Mouse (Mus musculus): ENCODE data around the gene Gm48551.

The Gm48551 gene

DNA sequence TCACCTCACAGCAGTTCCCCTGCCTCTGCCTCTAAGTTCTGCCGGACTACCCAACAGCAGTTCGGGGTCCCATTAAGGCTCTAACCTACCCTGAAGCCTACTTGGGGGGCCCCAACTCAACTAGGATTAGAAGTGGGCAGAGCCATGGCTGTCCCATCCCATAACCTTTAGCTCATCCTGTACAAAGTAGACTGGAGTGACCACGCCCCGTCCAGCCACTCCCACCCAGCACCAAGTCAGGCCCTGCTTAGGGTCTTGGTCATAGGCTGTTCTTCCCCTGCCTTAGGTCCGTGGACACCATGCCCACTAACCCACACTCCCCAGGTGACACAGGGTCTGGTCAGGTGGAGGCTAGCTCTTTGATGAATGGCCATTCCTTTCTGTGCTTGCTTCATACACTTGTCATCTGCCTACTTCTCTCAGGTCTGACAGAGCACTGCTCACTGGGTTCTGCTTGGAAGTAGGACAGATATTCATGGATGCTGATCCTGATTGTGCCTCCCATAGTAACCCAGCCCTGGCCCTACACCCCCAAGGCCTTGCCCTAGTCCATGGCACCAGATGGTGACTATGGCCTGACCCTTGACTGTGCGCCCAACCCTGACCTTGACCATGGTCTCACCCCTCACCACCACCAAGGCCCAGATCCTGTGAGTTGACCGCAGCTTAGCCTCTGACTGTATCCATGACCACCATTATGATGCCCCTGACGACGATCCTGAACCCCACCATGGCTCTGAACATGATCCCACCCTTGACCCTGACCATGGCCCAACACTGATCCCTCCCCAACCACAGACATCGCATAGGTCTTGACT lies 35.1 kb downstream of the Gm48551 start:
- peak; percentile 11 for DNase-seq

DNA sequence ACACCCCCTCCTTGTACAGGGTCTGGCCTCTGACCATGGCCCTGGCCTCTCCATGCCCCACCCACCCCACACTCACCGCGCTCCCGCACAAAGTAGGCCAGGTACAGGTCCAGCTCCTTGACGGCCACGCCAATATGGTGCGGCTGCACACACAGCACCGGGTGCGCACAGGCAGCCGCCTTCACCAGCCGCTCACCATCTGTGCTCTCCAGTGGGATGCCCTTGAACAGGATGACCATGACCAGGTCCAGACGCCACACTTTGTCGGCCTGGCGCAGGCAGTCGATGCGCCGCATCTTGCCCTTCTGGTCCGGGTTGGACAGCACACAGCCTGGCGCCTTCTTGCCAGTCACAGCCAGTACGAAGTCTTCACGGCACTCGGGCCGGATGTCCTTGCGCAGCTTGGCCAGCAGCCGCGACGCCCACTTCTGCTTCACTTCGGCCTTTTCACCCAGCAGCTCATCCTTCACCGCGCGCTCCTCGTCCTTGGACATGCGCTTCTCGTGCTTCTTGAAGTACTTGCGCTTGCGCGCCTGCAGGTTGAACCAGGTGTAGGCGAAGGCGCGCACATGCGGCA lies 36.0 kb downstream of the Gm48551 start:
- DNase-seq, result peak; percentile 20

DNA sequence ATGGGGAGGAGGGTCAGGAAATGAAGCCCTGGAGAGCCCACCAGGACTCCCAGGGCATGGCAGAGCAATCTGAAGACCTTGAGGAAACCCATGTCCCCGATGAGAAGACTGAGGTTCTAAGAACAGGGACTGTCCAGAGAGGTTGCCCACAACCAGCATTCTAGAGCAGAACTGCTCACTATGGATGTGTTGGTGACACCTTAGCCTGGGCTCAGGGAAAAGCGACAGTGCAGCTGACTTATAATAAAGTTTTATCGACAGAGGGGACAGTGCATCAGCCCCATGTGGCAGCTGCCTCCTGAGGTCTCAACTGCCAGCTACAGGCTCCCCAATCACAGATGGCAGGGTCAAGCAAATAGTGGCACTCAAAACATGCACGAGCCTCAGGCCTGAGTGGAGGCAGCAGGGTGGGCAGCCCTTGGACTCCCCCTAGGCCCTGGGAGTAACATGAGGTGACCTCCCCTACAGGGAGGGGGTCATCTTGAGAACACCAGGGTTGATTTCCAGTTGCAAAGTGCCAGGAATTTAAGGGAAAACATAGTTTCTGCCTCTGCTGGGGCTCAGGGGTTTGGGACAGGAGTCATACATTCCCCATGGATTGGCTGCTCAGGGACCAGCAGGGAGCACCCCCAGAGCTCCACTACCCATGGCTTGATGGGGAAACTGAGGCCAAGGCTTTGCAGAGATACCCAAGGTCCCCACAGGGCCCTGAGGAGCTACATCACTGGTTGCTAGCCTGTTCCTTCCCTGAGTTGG lies 37.0 kb downstream of the Gm48551 start:
- DNase-seq, result no peak

DNA sequence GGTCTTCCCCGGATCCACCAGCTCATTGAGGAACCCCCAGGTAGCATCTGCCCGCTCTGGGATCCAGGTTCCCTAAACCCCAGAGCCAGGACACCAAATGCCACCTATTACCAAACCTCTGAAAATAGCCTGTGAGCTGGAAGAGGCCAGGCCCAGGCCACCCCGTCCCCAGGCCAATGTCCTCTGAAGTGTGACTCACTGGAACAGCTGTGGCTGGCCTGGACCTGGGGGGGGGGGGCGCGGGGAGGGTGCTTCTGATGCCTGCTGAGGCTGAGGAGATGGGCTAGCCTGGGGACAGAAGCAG lies 37.5 kb downstream of the Gm48551 start:
- peak; percentile 31 for DNase-seq

DNA sequence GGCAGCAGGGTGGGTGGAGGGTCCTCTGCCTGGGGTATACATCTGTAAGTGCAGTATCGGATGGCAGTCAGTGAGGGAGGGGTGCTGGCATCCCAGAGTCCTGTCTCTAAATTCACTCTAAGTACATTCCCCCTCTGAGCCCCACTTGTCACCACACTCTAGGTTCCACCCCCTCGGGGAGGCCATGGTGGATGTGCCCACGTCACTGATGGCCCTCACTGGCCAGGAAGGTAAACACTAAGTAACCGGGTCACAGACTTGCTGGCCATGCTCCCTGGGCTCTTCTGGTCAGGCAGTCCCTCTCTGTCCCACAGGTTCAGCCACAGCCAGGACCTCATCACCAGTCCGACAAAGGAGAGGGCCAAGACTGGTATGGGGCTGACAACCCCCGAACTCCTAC lies 37.9 kb downstream of the Gm48551 start:
- peak; percentile 23 for DNase-seq

DNA sequence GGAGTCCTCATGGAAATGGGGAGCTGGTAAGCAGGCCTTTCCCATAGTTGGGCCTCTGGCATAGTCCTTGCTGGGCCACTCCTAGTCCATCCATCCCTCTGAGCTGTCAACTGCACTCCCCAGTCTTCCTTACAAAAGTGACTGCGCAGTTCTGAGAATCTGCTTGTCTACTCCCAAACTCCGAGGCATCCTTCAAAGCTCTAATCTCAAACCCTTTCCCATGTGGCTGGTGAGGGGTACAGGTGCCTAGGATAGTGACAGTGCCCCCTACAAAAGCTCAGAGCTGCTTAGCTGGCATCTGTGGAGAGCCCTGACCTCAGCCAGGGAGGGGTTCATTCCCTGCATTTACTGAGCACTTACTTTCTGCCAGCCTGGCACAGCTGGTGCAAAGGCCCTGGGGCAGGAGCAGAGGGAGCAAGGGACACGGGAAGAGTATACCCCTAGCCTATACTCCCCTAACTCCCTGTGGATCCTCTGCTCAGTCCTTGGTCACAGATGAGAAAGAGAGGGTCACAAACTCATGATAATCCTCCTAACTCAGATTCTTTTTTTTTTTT lies 38.5 kb downstream of the Gm48551 start:
- peak; percentile 14 for DNase-seq

DNA sequence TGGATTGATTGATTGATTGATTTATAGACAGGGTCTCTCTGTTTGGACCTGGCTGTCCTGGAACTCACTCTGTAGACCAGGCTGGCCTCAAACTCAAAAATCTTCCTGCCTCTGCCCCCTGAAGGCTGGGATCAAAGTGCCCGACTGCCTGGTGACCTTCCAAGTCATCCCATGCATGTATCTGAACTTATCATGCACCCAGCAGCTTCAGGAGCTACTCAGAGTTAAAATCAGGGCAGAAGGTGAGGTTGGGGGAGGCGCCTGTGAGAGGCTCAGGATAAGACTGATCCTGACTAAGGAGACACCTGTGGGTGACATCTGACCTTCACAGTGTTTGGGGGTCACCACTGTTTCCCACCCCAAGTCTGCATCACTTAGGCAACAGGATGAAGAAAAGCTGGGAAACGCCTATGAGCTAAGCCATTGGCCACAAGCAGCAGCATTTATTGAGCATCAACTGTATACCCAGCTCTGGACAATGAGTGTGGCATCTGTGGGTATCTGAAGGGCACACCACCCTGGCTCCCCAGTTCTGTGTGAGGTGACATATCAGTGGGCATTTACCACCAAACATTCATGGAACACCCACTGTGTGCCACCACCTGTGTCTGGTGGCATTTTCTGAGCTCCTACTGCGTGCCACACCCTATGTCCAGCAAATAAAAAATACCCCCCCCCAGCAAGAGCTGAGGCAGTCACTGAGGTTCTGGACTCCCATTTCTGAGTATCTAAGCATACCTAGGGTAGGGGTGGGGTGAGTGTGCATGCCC lies 39.4 kb downstream of the Gm48551 start:
- peak; percentile 32 for DNase-seq

DNA sequence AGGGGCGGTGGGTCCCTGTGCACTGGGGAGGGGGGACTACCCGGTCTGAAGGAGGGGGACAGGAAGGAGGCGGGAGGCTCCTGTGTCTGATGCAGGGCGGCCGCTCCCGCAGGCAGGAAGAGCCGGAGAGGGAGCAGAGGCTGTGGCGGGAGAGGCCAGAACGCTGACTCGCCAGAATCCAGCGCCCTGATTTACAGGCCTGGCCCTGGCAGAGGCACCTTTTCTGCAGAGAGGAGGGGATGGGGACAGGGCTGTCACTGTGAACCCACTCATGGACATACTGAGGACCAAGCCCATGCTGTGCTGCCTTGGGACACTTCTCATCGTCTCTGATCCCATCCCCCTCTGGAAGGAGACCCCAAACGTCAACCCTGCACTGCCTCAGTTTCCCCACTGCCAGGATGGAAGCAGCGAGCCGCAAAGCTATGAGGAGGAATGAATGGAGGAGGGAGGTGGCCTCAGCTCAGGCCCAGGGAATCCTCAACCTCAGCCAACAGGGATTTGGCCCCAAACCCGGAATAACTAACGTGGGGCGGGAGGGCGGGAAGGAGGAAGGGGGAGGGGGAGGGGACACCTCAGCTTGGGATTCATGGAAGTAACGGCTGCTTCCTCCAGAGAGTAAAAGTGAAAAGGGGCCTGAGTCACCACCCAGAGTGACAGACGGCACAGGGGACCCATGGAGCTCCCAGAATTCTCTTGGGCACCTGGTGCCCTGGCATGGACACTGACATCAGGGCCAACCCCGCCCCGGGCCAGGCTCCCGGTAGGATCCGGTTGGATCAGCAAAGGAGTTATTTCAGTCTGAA lies 40.2 kb downstream of the Gm48551 start:
- peak; percentile 86 for DNase-seq

DNA sequence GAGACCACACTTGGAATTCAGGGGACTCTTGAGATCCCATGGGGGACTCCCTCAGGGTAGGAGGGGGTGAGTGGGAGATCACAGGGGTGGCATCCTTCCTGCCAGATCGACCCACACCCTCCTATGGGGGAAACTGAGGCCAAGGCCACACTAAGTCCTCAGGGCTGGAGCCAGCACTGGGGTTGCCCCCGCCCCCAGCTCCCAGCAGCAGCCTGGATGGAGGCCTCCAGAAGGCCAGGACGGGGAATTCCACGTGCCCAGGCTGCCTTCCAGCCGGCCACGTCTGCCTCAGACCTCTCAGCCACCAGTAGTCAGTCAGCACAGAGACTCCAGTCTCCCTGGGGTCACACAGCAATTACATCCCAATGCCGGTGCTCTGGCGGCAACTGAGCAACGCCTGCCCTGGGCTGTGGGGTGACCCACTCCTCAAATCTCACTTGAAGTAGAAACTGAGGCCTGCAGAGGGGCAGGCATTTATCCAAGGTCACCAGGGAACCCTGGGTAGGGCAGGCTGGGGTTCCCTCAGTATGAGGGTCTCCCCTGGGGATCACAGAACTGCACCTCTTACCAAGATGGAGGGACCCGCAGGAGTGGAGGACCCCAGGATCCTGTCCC lies 41.1 kb downstream of the Gm48551 start:
- peak; percentile 72 for DNase-seq

DNA sequence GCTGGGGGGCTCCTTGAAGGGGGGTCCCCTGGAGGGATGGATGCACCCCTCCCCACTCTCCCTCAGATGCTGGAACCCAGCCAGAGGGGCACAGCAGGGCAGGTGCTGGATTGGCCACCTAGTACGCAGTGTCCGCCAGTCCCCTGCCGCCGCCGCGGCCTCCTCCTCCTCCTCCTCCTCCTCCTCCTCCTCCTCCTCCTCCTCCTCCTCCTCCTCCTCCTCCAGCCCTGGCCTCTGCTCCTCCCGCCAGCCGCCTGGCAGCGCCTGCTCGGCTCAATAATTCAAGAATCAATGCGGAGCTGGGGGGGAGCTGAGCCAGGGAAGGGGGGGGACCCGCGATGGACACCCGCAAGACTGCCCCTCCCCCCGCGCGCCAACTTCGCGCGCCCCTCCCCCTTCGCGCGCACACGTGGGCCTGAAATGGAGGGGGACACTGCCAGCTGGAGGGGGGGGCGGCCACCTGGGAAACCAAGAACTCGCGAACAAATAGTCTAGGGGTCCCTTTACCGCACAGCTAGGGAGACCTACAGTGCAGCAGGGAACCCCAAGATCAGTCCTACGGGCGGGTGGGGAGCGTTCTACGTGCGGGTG lies 41.9 kb downstream of the Gm48551 start:
- peak; percentile 35 for DNase-seq

DNA sequence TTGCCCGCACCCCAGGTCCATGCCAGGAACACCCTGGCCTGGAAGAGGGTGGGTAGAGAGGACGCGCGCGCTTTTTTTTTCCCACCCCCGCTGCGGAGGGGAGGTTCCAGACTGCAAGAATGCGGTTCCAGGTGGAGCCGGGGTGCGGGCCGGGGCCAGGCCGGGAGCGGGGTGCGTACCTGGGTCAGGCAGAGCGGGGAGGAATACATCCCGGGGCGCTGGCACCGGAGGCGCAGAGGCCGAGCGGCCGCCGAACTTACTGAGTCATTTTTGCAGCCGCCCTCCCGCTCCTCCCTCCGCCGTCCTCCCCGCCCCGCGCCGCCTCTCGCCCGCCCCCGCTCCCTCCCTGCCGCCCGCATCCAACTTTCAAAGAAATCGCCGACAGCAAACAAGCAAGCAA lies 42.6 kb downstream of the Gm48551 start:
- DNase-seq, result peak; percentile 75

DNA sequence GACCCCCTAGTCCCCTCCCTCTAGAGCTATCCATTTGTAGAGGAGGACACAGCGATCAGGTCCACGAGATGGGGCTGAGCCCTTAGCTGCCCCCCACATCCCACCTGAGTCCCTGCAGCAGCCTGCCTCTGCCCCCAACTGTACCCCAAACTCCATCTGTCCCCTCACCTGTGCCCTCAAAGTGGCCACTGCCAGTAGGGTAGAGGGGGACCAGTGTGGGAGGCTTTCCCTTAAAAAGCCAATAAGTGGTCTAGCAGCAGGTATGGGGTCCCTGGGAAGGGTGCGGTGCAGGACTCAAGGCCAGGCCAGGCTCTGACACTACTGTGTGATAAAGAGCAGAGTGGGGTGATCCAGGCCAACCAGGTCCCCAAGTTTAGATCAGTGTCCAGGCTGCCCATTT lies 43.1 kb downstream of the Gm48551 start:
- no peak for DNase-seq

DNA sequence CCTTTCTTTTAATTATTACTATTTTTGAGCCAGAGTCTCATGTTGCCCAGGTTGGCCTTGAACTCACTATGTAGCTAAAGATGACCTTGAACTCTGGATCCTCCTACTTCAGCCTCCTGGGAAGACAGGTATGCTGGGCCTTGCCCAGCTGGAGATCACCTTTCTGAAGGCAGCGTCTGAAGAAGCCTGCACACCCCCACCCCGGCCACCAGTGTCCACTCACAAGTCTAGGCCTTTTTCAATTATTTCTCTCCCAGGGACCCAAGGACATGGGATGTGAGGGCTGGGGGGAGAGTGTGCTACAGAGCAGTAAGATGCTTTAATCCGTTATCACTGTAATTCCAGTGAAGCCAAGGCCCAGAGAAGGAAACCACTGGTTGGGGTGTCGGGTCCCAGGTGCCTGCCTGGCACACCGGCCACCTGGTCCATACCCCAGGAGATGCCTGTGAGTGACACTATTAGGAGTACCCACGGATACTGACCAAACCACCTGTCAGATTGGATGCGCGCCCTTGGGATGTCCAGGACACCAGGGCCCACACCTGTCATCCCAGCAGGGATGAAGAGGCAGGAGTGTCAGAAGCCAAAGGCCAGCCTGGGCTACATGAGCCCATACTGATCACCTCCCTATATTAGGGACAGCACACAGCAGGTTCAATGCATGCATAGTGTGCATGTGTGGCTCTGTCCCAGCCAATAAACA lies 43.7 kb downstream of the Gm48551 start:
- DNase-seq, result peak; percentile 37

DNA sequence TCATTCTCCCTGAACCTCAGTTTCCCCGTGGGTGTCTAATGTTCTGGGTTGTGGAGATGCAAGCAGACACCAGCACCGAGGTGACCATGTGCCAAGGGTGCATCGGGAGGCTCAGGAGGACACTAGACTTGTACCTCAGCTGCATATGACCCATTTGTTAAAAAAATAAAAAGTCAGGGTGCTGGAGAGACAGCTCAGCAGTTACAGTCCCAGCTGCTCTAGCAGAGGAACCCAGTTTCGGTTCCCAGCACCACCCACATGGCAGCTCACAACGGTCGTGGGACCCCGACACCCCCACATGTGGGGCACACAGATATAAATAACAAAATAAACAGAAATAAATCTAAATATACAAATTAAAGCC lies 44.2 kb downstream of the Gm48551 start:
- DNase-seq, result no peak

DNA sequence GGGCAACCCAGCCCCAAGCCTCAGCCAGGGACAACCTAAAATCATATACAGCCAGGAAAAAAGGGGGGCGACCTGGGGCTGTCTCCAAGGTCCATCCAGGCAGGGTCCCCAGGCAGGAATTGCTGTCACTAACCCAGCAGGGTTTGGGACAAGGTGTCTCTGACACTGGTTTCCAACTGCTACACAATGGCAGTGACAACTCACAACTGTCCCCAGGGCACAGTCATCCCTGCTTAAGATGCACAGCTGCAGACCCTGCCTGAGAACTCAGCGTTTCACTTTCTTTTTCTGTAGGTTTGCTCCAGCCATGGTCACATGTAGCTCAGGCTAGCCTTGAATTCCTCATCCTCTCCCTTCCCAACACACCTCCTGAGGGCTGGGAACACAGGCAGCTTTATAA lies 44.8 kb downstream of the Gm48551 start:
- peak; percentile 44 for DNase-seq

DNA sequence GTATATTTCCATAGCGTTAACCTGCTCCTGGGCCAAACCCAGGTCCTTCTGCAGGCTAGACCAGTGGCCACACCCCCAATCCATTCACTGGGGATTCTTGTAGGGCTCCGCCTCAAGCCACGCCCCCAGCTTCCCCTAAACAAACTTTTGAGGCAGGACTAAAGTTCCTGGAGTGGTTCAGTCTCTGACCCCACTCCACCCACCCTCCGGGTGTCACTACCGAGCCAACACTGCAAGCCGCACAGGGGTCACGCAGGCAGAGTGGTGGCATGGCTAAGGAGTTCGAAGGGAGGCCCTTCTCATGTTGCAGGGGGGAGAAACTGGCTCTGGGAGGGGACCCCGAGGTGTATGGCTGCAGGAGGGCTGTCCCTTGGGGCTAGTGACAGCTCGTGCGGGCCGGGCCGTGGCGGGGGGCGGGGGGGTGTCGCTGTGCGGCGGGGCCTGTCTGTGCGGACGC lies 45.4 kb downstream of the Gm48551 start:
- DNase-seq, result peak; percentile 98

DNA sequence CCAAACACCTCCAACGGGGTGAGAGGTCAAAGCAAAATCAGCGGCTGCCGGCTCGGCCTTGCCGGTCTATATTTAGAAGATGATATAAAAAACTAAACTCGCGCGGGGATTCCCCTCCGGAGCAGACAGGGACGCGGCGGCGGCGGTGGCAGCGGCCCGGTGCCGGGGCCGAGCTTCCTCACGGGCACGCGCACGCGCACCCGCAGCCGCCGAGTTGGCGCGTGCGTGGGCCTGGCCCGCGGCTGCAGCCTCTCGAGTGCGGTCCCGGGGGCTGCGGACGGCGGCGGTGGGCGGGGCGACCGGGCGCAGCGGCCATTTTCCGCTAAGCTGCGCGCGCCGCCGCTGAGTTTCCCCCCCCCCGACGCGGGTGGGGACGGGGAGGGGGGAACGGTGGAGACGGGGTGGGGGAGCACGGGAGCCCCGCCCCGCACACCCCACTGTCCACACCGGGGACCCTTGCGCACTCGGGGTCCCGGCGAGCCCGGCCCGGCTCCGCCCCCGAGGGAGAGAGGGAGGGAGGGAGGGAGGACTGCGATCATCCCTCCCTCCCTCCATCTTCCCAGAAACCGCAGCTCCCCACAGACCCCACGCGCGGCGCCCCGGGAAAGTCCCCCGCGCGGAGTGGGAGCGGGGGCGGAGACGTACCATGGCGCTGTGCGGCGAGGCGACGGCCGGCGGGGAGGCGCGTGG lies 46.0 kb downstream of the Gm48551 start:
- peak; percentile 82 for DNase-seq

DNA sequence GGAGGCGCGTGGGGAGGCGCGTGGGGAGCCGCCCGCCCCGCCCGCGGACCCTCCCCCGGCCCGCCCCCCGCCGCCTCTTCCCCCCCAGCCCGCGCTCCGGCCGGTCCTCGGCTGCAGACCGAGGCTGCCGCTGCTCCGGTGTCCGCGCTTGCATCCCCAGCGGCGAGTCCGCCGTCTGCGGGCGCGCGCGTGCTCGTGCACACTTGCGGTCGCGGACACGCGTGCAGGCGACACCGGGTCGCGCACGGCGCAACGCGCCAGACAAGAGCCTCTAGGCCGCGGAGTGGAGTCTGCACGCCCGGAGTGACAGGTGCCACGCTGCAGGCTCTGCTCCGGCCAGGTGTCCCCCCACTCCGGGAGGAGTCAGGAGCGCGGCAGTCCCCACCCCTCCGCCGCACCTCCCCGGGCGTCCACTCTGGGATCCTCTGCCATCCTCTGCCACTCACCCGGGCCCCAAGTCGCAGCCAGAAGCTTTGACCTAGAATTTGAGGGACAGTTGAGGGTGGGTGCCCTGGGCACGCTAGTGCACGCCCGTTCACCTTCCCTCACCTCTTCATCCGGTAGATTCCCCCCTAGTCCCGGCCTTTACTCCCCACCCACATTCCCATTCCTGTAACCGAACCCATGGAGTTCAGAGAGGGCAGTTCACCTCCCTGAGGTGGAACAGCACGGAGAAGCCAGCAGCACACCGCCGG lies 46.7 kb downstream of the Gm48551 start:
- DNase-seq, result peak; percentile 77

DNA sequence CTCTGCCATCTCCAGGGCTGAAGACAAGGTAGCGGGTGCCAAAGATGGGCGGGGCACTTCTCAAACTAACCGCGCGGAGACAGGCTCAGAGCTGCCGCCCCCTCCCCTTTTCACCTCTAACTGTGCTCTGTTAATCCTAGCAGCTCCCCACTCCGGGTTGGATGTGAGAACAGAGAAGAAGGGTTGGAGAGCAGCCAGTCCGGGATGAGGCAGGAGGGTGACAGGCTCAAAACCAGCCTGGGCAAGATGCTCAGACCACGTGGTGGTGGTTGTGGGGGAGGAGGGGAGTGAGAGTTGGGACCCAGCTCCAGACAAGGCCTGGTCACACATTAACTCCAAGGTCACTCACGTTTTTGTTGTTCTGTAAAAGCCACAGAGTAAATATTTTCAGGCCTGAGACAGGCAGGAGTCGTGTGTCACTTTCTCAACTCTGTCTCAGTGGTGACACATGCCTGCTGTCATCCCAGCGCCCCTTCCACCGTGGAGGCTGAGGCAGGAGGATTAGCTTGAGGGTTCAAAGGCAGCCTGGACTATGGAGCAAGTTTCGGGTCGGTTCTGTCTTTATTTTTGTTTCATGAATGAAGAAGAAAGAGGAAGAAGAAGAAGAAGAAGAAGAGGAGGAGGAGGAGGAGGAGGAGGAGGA lies 47.4 kb downstream of the Gm48551 start:
- peak; percentile 95 for DNase-seq

All from kidney, adult 9 months (tissue).